Mouse (Mus musculus) kidney, adult 2 months (tissue): ENCODE data around the gene Cog1.

Experiments
- CTCF ChIP-seq: fragments of 200-500 bp; conservative IDR thresholded peaks from 2 replicates; pipeline ENCODE4 v1.5.1; 2011; ENCODE audit warnings: low read depth, mild to moderate bottlenecking, control low read depth, low read length, moderate library complexity, mixed read lengths; ENCODE audit not compliant: insufficient read depth, insufficient read length
- POLR2A ChIP-seq: fragments of 200-500 bp; IDR thresholded peaks from one replicate; pipeline ENCODE4 v1.6.1; 2011; ENCODE audit warnings: low read depth, low read length, control low read depth

- TF ChIP-seq CTCF (no peak), POLR2A (no peak)
Observed at GRCm38 (mm10) chr11:113687031-113687430, 38.1 kb downstream of the Cog1 start.
